Mouse (Mus musculus) thymus, adult 2 months (tissue): ENCODE measurements around the gene Pacs2. TPM values are rescaled to one million over a fixed set of nuclear protein-coding genes. Genes with fewer than 3 reads are reported as not detected.

Experiments
- DNase-seq: peaks from one replicate; pipeline ENCODE4 v3.0.0; 2021
- H3K27ac ChIP-seq: fragments of 200-500 bp; 2 replicates; pipeline ENCODE4 v1.5.1; 2012; ENCODE audit warnings: low read length, control low read depth; ENCODE audit not compliant: control insufficient read depth, insufficient read depth
- H3K27me3 ChIP-seq: fragments of 200-500 bp; 2 replicates; pipeline ENCODE4 v1.6.1; 2012; ENCODE audit warnings: mild to moderate bottlenecking, low read length, moderate library complexity, mixed read lengths; ENCODE audit not compliant: control insufficient read depth, insufficient read depth
- H3K36me3 ChIP-seq: fragments of 200-500 bp; 2 replicates; pipeline ENCODE4 v1.6.1; 2012; ENCODE audit warnings: mild to moderate bottlenecking, low read length, moderate library complexity; ENCODE audit not compliant: control insufficient read depth, insufficient read depth
- H3K4me1 ChIP-seq: fragments of 200-500 bp; replicated peaks from 2 replicates; pipeline ENCODE4 v1.6.1; 2012; ENCODE audit warnings: low read length; ENCODE audit not compliant: control insufficient read depth, insufficient read depth
- H3K4me3 ChIP-seq: fragments of 200-500 bp; 2 replicates; pipeline ENCODE4 v1.5.1; 2012; ENCODE audit warnings: mild to moderate bottlenecking, low read length, control low read depth, moderate library complexity; ENCODE audit not compliant: control insufficient read depth, insufficient read depth
- CTCF ChIP-seq: fragments of 200-500 bp; IDR thresholded peaks from 2 replicates; pipeline ENCODE4 v1.5.1; 2012; ENCODE audit warnings: mild to moderate bottlenecking, control low read depth, low read length, moderate library complexity, borderline replicate concordance; ENCODE audit not compliant: control insufficient read depth, poor library complexity, insufficient read depth; ENCODE audit errors: extremely low read depth
- POLR2A ChIP-seq: fragments of 200-500 bp; IDR thresholded peaks from 2 replicates; pipeline ENCODE4 v1.6.1; 2012; ENCODE audit warnings: mild to moderate bottlenecking, low read length, control low read depth, moderate library complexity; ENCODE audit not compliant: control insufficient read depth, poor library complexity, insufficient read depth; ENCODE audit errors: extremely low read depth
- WGBS: fragments of 180-500 bp; shearing (Covaris S2); methylation state at CpG from one replicate; pipeline ENCODE4 v1.1.7; 2018; 5-methylcytosine and 5-hydroxymethylcytosine counted together
- polyA plus RNA-seq: library from polyadenylated mRNA; depleted of rRNA; stranded (reverse); fragments of >200 nt; gene quantifications from 2 replicates; pipeline ENCODE4 v1.2.3, GENCODE M21; 2012

Pacs2 gene
- polyA plus RNA-seq, 1 experiment: 60.3 TPM

- WGBS: 68% methylated on average over 8 of the region's 8 CpGs
- peaks cover 10% of the 10 kb centered on the region for H3K4me1 ChIP-seq
- H3K27ac ChIP-seq: no peak overlapping the region
- no peak overlapping the region for H3K4me3 ChIP-seq
- no peak for TF ChIP-seq POLR2A
- TF ChIP-seq CTCF: no peak
- H3K27me3 ChIP-seq: no peaks in the 10 kb centered on the region
- H3K36me3 ChIP-seq: no peaks in the 10 kb centered on the region
- DNase-seq: no peak
Observed at GRCm38 (mm10) chr12:113016976-113017375, 2.7 kb downstream of the Pacs2 start.

DNA sequence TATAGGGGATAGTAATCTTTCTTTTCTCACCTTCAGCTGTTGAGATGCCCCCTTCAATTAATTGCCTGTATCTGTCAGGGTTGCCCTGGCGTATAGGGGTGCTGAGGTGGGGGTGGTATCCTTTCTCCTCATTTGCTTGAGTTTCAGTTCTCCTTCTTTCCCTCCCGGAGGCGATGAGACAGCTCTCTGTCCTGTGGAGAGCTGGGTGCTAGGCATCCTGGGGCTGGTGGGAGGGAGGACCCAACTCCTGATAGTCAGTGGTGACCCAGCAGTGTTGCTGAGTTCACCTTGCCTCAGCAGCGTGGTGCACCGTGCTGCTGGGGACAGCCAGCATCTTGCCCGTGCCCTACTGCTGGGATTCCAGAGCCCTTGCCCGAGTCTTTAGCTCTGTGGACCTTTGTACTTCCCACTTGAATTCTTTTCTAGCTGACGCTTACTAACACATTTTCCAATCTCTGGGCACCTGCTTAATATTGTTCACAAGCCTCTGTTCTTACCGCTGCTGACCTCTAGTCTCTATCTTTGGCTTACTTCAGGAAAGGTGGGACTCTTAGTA lies 3.2 kb downstream of the Pacs2 start:
- no peak overlapping the region for H3K27ac ChIP-seq
- H3K4me3 ChIP-seq: no peak overlapping the region
- TF ChIP-seq POLR2A: no peak
- no peak for TF ChIP-seq CTCF
- DNase-seq: no peak
- no peaks in the 10 kb centered on the region for H3K36me3 ChIP-seq
- peaks cover 10% of the 10 kb centered on the region for H3K4me1 ChIP-seq
- no peaks in the 10 kb centered on the region for H3K27me3 ChIP-seq
- 80% methylated on average over 9 of the region's 9 CpGs for WGBS

DNA sequence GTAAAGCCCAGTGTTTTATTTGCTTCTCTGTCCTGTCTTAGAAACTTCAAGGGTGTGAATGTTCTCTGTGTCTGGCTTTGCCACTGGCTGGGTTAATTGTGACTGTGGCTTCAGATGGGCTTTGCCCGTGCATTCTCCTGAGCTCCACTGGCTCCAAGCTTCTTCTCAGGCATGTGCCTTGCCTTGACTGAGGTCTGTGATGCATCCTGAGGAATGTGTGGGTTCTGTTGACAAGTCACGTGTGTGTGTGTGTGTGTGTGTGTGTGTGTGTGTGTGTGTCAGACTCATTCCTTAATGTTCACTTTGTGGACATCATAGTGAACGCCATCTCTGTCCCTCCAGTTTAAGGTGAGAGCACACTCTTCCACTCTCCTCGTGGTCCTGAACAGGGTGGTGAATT lies 4.5 kb downstream of the Pacs2 start:
- TF ChIP-seq CTCF: no peak
- no peak for TF ChIP-seq POLR2A
- 86% methylated on average over 4 of the region's 4 CpGs for WGBS
- Histone ChIP-seq H3K4me1 (peaks cover 10% of the 10 kb centered on the region), H3K27me3 (no peaks in the 10 kb centered on the region), H3K4me3 (no peak overlapping the region), H3K27ac (no peak overlapping the region), H3K36me3 (no peaks in the 10 kb centered on the region)
- DNase-seq: no peak

DNA sequence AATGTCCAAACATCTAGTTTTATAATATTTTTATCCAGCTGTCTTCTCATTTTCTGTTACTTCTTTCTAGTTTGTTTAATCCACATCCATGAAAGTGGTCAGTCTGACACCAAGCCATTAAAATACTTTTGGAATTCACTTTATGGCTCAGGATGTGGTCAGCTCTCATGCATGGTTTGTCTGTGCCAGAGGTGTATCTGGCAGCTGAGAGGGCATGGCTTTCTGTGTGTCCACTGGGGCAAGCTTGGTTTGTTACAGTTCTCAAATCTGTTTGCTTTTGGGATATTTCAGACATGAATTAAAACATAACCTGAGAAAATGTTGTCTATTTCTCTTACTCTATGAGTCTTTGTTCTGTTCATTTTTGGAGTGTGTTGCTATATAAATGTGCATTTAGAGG lies 7.2 kb downstream of the Pacs2 start:
- no peak for TF ChIP-seq POLR2A
- TF ChIP-seq CTCF: no peak
- Histone ChIP-seq H3K4me3 (no peak overlapping the region), H3K36me3 (no peaks in the 10 kb centered on the region), H3K4me1 (no peaks in the 10 kb centered on the region; the same call in 1 of the 2 replicates), H3K27me3 (no peaks in the 10 kb centered on the region), H3K27ac (no peak overlapping the region)
- no peak for DNase-seq

- no peak for DNase-seq
- WGBS: 50% methylated on average over 4 of the region's 4 CpGs
- H3K27me3 ChIP-seq: no peaks in the 10 kb centered on the region
- no peaks in the 10 kb centered on the region for H3K36me3 ChIP-seq
- TF ChIP-seq CTCF: no peak
- no peak for TF ChIP-seq POLR2A
- no peaks in the 10 kb centered on the region for H3K4me1 ChIP-seq
- H3K27ac ChIP-seq: no peak overlapping the region
- H3K4me3 ChIP-seq: no peak overlapping the region
Observed at GRCm38 (mm10) chr12:113023082-113023481, 8.8 kb downstream of the Pacs2 start.

DNA sequence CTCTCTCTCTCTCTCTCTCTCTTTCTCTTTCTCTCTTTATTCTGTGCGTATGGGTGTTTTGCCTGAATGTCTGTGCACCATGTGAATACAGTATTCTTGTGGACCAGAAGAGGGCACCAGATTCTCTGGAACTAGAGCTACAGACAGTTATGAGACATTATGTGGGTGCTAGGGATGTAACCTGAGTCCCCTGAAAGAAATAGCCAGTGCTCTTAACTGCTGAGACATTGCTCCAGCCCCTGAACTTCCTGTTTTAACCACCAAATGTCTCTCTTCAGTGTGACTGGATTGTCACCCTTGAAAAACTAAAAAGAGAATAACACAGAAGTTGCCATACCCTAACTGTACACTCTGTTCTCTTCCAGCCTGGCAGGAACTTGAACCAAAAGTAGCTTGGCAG lies 12.2 kb downstream of the Pacs2 start:
- TF ChIP-seq CTCF: no peak
- TF ChIP-seq POLR2A: no peak
- Histone ChIP-seq H3K27ac (no peak overlapping the region), H3K4me3 (no peak overlapping the region), H3K27me3 (no peaks in the 10 kb centered on the region), H3K36me3 (no peaks in the 10 kb centered on the region), H3K4me1 (peaks cover 18% of the 10 kb centered on the region)
- DNase-seq: no peak
- 97% methylated on average over 1 of the region's 1 CpGs for WGBS

DNA sequence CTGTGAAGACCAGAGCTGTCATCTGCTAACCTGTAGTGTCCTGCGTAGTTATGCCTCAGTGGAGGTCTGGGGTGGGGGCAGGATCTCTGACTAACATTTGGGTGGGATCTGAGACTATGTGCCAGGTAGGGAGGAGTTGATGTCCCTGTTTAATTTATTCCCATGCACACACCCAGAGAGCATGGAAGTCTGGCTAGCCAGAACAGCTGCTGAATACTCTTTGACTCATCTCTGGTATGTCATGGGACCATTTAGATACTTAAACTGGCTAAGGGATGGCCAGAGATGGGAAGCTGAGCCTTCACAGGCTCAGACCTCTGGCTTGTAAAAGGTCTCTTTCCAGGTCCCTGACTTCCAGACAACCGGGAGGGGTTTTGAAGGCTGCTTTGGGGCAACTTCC lies 13.2 kb downstream of the Pacs2 start:
- WGBS: 93% methylated on average over 2 of the region's 2 CpGs
- Histone ChIP-seq H3K4me3 (no peak overlapping the region), H3K27ac (no peak overlapping the region), H3K27me3 (no peaks in the 10 kb centered on the region), H3K4me1 (peaks cover 18% of the 10 kb centered on the region), H3K36me3 (no peaks in the 10 kb centered on the region)
- no peak for DNase-seq
- TF ChIP-seq CTCF (no peak), POLR2A (no peak)
